Mouse (Mus musculus) spleen, adult 2 months (tissue): Measurements from ENCODE around the gene Sema3f. TPM values are rescaled to one million over a fixed set of nuclear protein-coding genes. Genes with fewer than 3 reads are reported as not detected.

Experiments
- DNase-seq, 2 experiments: peaks; one replicate each; pipeline versions ENCODE4 v3.0.0 to v3.0.0-alpha.2; 2012 to 2021; ENCODE audit warnings: low spot score in 2 of 2, low read depth in 1 of 2
- H3K27ac ChIP-seq: fragments of 200-500 bp; 2 replicates; pipeline ENCODE4 v1.5.1; 2012; ENCODE audit warnings: low read length, inconsistent platforms; ENCODE audit not compliant: insufficient read depth
- H3K27me3 ChIP-seq: fragments of 200-500 bp; 2 replicates; pipeline ENCODE4 v1.6.1; 2012; ENCODE audit warnings: mild to moderate bottlenecking, moderate library complexity, low read length, inconsistent platforms; ENCODE audit not compliant: control insufficient read depth, insufficient read depth
- H3K36me3 ChIP-seq: fragments of 200-500 bp; 2 replicates; pipeline ENCODE4 v1.6.1; 2012; ENCODE audit warnings: mild to moderate bottlenecking, low read length, inconsistent platforms; ENCODE audit not compliant: control insufficient read depth, insufficient read depth
- H3K4me1 ChIP-seq: fragments of 200-500 bp; 2 replicates; pipeline ENCODE4 v1.6.1; 2011; ENCODE audit warnings: inconsistent platforms; ENCODE audit not compliant: control insufficient read depth, insufficient read depth, insufficient read length
- H3K4me3 ChIP-seq: fragments of 200-500 bp; 2 replicates; pipeline ENCODE4 v1.5.1; 2011; ENCODE audit warnings: mild to moderate bottlenecking, inconsistent platforms; ENCODE audit not compliant: insufficient read depth, insufficient read length; ENCODE audit errors: extremely low read depth
- CTCF ChIP-seq: fragments of 200-500 bp; IDR thresholded peaks from 2 replicates; pipeline ENCODE4 v1.5.1; 2011; ENCODE audit warnings: mild to moderate bottlenecking, inconsistent platforms; ENCODE audit not compliant: insufficient read depth, insufficient read length, insufficient replicate concordance; ENCODE audit errors: extremely low read depth
- POLR2A ChIP-seq: fragments of 200-500 bp; IDR thresholded peaks from 2 replicates; pipeline ENCODE4 v1.6.1; 2011; ENCODE audit warnings: low read depth, low read length, inconsistent platforms
- WGBS: fragments of 180-500 bp; shearing (Covaris S2); methylation state at CpG from one replicate; pipeline ENCODE4 v1.1.7; 2018; 5-methylcytosine and 5-hydroxymethylcytosine counted together
- polyA plus RNA-seq: library from polyadenylated mRNA; depleted of rRNA; stranded (reverse); fragments of >200 nt; gene quantifications from 2 replicates; pipeline ENCODE4 v1.2.3, GENCODE M21; 2012

Sema3f gene
- polyA plus RNA-seq, 1 experiment = 61.6 TPM

DNA sequence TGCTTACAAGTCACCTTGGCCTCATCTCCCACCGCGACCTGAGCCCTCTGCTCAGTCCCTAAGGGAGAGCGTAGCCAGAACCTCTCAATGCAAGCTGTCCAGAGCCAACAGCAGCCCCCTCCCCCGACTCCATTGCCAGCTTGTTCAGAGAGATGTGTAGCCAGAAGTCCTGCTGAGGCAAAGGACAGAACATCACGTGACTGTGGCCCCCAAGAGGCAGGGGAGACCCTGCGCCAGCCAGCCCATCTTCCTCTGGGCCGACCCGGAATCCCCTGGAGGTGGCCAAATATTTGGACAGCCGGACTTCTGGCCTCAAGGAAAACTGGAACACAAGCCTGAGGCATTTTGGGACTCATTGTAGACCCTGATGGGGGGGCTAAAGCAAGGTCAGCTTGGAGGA lies 46.8 kb downstream of the Sema3f start:
- DNase-seq = no peak
- 90% methylated on average over 9 of the region's 9 CpGs for WGBS
- H3K4me1 ChIP-seq = no peaks in the 10 kb centered on the region; the same call in 1 of the 2 replicates
- TF ChIP-seq CTCF = no peak
- no peak for TF ChIP-seq POLR2A
- H3K36me3 ChIP-seq = no peaks in the 10 kb centered on the region
- no peak overlapping the region for H3K4me3 ChIP-seq
- H3K27ac ChIP-seq = no peak overlapping the region
- H3K27me3 ChIP-seq = peaks cover 15% of the 10 kb centered on the region

DNA sequence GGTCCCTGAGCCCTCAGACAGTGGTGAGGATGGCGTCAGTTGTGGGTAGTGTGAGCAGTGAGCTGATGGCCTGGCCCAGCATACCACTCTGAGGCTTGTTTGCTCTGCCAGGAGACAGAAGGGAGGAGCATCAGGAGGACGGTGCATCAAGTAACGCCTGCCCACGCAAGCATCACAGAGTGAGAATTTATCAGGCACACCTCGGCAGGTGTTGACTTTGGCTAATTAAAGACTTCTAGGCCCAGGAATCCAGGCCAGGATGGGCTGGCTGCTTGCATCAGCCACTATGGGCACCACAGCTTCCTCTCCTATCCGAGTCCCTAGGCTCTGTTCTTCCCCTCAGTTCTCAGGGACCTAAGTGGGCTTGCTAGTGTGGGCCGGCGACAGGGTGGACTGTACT lies 47.9 kb downstream of the Sema3f start:
- no peak overlapping the region for H3K4me3 ChIP-seq
- H3K36me3 ChIP-seq = no peaks in the 10 kb centered on the region
- H3K27me3 ChIP-seq = peaks cover 14% of the 10 kb centered on the region
- WGBS = 86% methylated on average over 8 of the region's 8 CpGs
- no peak for TF ChIP-seq POLR2A
- no peak for TF ChIP-seq CTCF
- H3K27ac ChIP-seq = no peak overlapping the region
- no peaks in the 10 kb centered on the region; the same call in 1 of the 2 replicates for H3K4me1 ChIP-seq
- DNase-seq = no peak

DNA sequence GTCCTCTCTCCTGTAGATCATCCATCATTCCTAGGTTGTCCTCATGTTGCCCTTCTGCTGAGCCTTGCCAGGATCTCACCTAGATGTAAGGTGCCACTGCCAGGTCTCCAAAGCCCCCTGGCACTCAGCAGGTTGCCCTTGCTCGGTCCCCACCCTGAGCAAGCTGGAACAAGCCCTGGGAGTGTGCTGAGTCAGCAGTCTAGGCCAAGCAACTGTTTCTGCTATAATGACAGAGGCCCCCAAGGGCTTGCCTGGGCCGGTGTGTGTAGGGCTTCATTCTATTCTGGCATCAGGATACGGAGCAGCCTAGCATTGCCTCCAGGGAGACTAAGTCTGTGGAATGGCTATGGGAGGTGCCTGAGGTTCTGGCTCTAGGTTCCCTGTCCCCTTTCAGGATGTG lies 49.5 kb downstream of the Sema3f start:
- no peak for DNase-seq
- Histone ChIP-seq H3K36me3 (no peaks in the 10 kb centered on the region), H3K4me1 (no peaks in the 10 kb centered on the region), H3K4me3 (no peak overlapping the region), H3K27me3 (0 out of 2 replicates have a peak, but pooled peaks cover 3% of the 10 kb centered on the region), H3K27ac (no peak overlapping the region)
- WGBS = 81% methylated on average over 3 of the region's 3 CpGs
- no peak for TF ChIP-seq POLR2A
- TF ChIP-seq CTCF = no peak

DNA sequence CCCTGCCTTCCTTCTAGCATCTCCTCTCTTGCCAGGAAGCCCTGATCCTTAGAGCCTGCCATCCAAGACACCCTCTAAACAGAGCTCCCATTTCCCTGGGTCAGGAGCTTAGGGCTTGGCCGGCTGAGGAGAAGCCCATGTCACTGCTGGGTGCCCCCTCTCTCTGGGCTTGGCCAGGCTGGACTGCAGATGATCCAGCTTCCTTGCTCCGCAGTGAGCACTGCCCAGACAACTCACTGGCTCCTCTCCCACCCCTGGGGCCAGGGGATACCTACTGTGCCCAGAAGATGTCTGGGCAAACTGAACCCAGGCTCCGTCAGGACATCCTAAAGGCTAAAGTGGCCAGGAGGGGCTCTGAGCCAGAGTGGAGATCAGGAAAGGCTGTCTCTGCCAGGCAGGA lies 50.3 kb downstream of the Sema3f start:
- Histone ChIP-seq H3K4me1 (no peaks in the 10 kb centered on the region), H3K27ac (no peak overlapping the region), H3K36me3 (no peaks in the 10 kb centered on the region), H3K4me3 (no peak overlapping the region), H3K27me3 (no peaks in the 10 kb centered on the region)
- 92% methylated on average over 3 of the region's 3 CpGs for WGBS
- no peak for DNase-seq
- TF ChIP-seq POLR2A (no peak), CTCF (no peak)

DNA sequence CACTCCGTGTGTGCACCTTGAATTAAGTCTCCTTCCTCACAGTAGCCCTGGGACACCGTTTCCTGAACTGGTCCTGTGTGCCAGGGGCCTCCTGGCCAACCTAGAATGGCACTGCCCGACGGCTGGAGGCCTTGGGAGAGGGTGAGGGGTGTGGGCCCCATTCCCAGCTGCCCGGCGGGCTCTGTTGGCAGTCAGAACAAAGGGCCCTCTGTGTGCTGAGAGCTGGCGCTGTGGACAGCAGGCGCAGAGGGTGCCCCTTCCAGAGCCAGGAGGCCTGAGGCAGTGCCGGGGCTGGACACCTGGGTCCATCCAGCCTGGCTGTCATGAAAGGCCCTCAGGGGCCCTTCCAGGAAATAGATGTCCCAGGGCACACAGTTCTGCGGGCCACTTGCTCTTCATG lies 50.7 kb downstream of the Sema3f start:
- TF ChIP-seq POLR2A = no peak
- TF ChIP-seq CTCF = no peak
- Histone ChIP-seq H3K4me1 (no peaks in the 10 kb centered on the region), H3K4me3 (no peak overlapping the region), H3K27ac (no peak overlapping the region), H3K36me3 (no peaks in the 10 kb centered on the region), H3K27me3 (no peaks in the 10 kb centered on the region)
- 88% methylated on average over 10 of the region's 10 CpGs for WGBS
- DNase-seq = no peak

DNA sequence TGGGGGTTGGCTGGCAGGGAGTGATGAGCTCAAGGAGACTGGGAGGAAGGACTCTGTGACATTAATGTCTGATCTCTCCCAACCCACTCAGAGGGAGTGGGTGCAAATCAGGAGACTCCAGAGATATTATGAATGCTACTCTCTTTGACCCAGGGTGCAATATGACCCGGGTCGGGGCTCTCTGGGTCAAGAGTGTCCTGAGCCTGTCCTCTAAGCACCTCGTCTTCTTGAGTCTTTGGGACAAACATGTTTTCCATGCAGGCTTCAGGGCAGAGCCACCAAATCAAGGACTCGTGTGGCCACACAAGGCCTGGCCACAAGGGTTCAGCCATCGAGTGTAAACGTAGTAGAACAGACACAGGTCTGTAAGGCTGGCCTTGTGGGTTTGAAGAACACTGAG lies 52.2 kb downstream of the Sema3f start:
- Histone ChIP-seq H3K4me1 (no peaks in the 10 kb centered on the region), H3K27ac (no peak overlapping the region), H3K36me3 (no peaks in the 10 kb centered on the region), H3K27me3 (no peaks in the 10 kb centered on the region), H3K4me3 (no peak overlapping the region)
- TF ChIP-seq CTCF = no peak
- TF ChIP-seq POLR2A = no peak
- 90% methylated on average over 6 of the region's 6 CpGs for whole genome bisulfite sequencing
- DNase-seq = no peak

DNA sequence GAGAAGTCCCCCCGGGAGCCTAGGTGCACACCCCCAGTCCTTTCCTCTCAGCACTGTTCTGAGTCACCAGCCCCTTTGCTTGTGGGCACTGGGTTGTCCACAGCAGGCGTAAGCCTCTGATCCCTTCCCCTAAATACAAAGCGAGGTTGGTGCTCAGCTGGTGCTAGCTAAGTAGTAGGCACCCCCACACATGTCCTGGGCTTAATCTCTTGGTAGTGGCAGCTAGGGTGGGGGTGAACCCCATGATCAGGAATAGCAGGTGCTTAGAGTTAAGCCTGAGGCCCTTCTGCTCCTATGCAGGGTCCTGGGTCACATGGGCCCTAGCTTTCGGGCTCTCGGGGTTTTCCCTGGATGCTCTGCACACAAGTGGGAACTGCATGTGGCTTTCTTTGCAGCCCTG lies 53.1 kb downstream of the Sema3f start:
- 71% methylated on average over 5 of the region's 5 CpGs for WGBS
- TF ChIP-seq POLR2A = no peak
- no peak for TF ChIP-seq CTCF

More for the DNA sequence above, 53.1 kb downstream of the Sema3f start:
- no peaks in the 10 kb centered on the region for H3K4me1 ChIP-seq
- H3K36me3 ChIP-seq = no peaks in the 10 kb centered on the region
- no peak overlapping the region for H3K27ac ChIP-seq
- no peaks in the 10 kb centered on the region for H3K27me3 ChIP-seq
- no peak for DNase-seq
- no peak overlapping the region for H3K4me3 ChIP-seq
